Mouse (Mus musculus): ENCODE measurements around the gene Ankrd31.

DNA sequence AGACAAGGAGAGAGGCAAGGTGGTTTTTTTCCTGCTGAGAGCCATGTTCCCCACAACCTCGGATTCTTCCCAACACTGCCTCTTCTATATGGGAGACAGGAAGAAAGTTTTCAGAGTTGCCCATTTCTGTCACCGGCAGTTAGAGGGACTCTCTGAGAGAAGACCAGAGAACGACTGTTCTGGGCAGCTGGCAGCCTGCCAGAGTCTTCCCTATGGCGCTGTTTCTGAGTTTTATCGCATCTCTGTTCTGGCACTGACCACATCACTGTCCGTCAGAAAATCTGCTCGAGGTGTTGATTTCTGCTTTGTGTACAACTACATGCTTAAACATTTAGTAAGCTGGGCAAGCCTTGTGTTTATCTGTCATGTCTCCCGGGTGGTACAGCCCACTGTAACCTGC lies 185.3 kb downstream of the Ankrd31 start:
- TF ChIP-seq CTCF (IDR thresholded peaks at IDR 0.05; ENCODE audit: borderline replicate concordance, insufficient read depth, low read depth, low read length), result no peak
- TF ChIP-seq POLR2A (IDR thresholded peaks at IDR 0.05; ENCODE audit: borderline replicate concordance, insufficient read depth, low read length), result no peak

Data from cerebellum, adult 2 months (tissue).